Mouse (Mus musculus) midbrain, embryonic 12.5 days (tissue): ENCODE data around the gene Fam189a1. TPM values are rescaled to one million over a fixed set of nuclear protein-coding genes. Genes with fewer than 3 reads are reported as not detected.

Experiments used
- ATAC-seq: fragments of 200-750 bp; cut with Nextera tagmentation; 2 replicates; pipeline ENCODE4 v1.8.0; 2017; ENCODE audit warnings: low read depth, moderate TSS enrichment, moderate library complexity; ENCODE audit not compliant: low FRiP score
- H3K27ac ChIP-seq: fragments of 300-500 bp; sonication (generic); replicated peaks from 2 replicates; pipeline ENCODE4 v1.5.1; 2016; ENCODE audit warnings: mild to moderate bottlenecking
- H3K27me3 ChIP-seq: fragments of 300-500 bp; sonication (generic); 2 replicates; pipeline ENCODE4 v1.6.1; 2016; ENCODE audit warnings: mild to moderate bottlenecking
- H3K36me3 ChIP-seq: fragments of 300-500 bp; sonication (generic); 2 replicates; pipeline ENCODE4 v1.6.1; 2016
- H3K4me1 ChIP-seq: fragments of 300-500 bp; sonication (generic); 2 replicates; pipeline ENCODE4 v1.6.1; 2016
- H3K4me2 ChIP-seq: fragments of 300-500 bp; sonication (generic); replicated peaks from 2 replicates; pipeline ENCODE4 v1.6.1; 2016; ENCODE audit warnings: mild to moderate bottlenecking, moderate library complexity
- H3K4me3 ChIP-seq: fragments of 300-500 bp; sonication (generic); 2 replicates; pipeline ENCODE4 v1.5.1; 2016; ENCODE audit warnings: mild to moderate bottlenecking
- H3K9ac ChIP-seq: fragments of 300-500 bp; sonication (generic); replicated peaks from 2 replicates; pipeline ENCODE4 v1.6.1; 2016; ENCODE audit warnings: mild to moderate bottlenecking, moderate library complexity
- H3K9me3 ChIP-seq: fragments of 300-500 bp; sonication (generic); 2 replicates; pipeline ENCODE4 v1.6.1; 2016; ENCODE audit warnings: mild to moderate bottlenecking
- WGBS: fragments of 180-500 bp; shearing (Covaris S2); methylation state at CpG from one replicate; pipeline ENCODE4 v1.1.7; 2016; 5-methylcytosine and 5-hydroxymethylcytosine counted together
- polyA plus RNA-seq: library from polyadenylated mRNA; unstranded; fragments of >200 nt; fragmentation: Nextera tagmentation; extraction: Ambion mirVana; gene quantifications from 2 replicates; pipeline ENCODE4 v1.2.1, GENCODE M21; 2016

Gene Fam189a1
- polyA plus RNA-seq, 1 experiment from 2014 or later, result 4.4 TPM

GRCm38 (mm10) chr7:64891139-64891538 is 265.2 kb downstream of the Fam189a1 start:
- no peaks in the 10 kb centered on the region for H3K36me3 ChIP-seq
- ATAC-seq, result no peak
- H3K4me1 ChIP-seq, result peaks cover 6% of the 10 kb centered on the region; the same call in 1 of the 2 replicates
- no peaks in the 10 kb centered on the region for H3K9me3 ChIP-seq
- H3K4me3 ChIP-seq, result no peak overlapping the region
- no peak overlapping the region for H3K9ac ChIP-seq
- no peak overlapping the region for H3K4me2 ChIP-seq
- no peaks in the 10 kb centered on the region; the same call in 1 of the 2 replicates for H3K27me3 ChIP-seq
- H3K27ac ChIP-seq, result no peak overlapping the region
- WGBS, result 84% methylated on average over 3 of the region's 3 CpGs

- no peaks in the 10 kb centered on the region for H3K4me1 ChIP-seq
- H3K4me2 ChIP-seq, result no peak overlapping the region
- H3K9me3 ChIP-seq, result no peaks in the 10 kb centered on the region
- H3K27ac ChIP-seq, result no peak overlapping the region
- no peak overlapping the region for H3K4me3 ChIP-seq
- ATAC-seq, result no peak
- no peaks in the 10 kb centered on the region for H3K36me3 ChIP-seq
- no peak overlapping the region for H3K9ac ChIP-seq
- WGBS, result 91% methylated on average over 9 of the region's 9 CpGs
- H3K27me3 ChIP-seq, result no peaks in the 10 kb centered on the region; the same call in 1 of the 2 replicates
Measured at GRCm38 (mm10) chr7:64889919-64890318, 266.5 kb downstream of the Fam189a1 start.

GRCm38 (mm10) chr7:64884187-64884862 is 272.0 kb downstream of the Fam189a1 start:
- Histone ChIP-seq H3K36me3 (no peaks in the 10 kb centered on the region), H3K27ac (no peak overlapping the region), H3K9ac (no peak overlapping the region), H3K9me3 (no peaks in the 10 kb centered on the region), H3K4me2 (no peak overlapping the region), H3K27me3 (no peaks in the 10 kb centered on the region; the same call in 1 of the 2 replicates), H3K4me1 (no peaks in the 10 kb centered on the region), H3K4me3 (no peak overlapping the region)
- ATAC-seq, result no peak
- WGBS, result 78% methylated on average over 11 of the region's 11 CpGs

GRCm38 (mm10) chr7:64882243-64882642 is 274.1 kb downstream of the Fam189a1 start:
- 69% methylated on average over 6 of the region's 6 CpGs for WGBS
- no peaks in the 10 kb centered on the region for H3K9me3 ChIP-seq
- no peak for ATAC-seq
- H3K4me3 ChIP-seq, result no peak overlapping the region
- H3K27ac ChIP-seq, result no peak overlapping the region
- no peaks in the 10 kb centered on the region for H3K27me3 ChIP-seq
- H3K36me3 ChIP-seq, result no peaks in the 10 kb centered on the region
- no peak overlapping the region for H3K4me2 ChIP-seq
- H3K4me1 ChIP-seq, result no peaks in the 10 kb centered on the region
- no peak overlapping the region for H3K9ac ChIP-seq

- Histone ChIP-seq H3K27me3 (no peaks in the 10 kb centered on the region), H3K4me1 (no peaks in the 10 kb centered on the region), H3K9me3 (no peaks in the 10 kb centered on the region), H3K4me2 (no peak overlapping the region), H3K27ac (no peak overlapping the region), H3K36me3 (no peaks in the 10 kb centered on the region), H3K4me3 (no peak overlapping the region), H3K9ac (no peak overlapping the region)
- ATAC-seq, result no peak
- WGBS, result 84% methylated on average over 7 of the region's 7 CpGs
Measured at GRCm38 (mm10) chr7:64881387-64881786, 275.0 kb downstream of the Fam189a1 start.

GRCm38 (mm10) chr7:64880415-64880814 is 276.0 kb downstream of the Fam189a1 start:
- 90% methylated on average over 5 of the region's 5 CpGs for WGBS
- no peak overlapping the region for H3K9ac ChIP-seq

GRCm38 (mm10) chr7:64874941-64875340 is 281.4 kb downstream of the Fam189a1 start:
- 89% methylated on average over 4 of the region's 4 CpGs for WGBS
- no peak for ATAC-seq
- H3K4me2 ChIP-seq, result no peak overlapping the region
- no peak overlapping the region for H3K9ac ChIP-seq
- no peak overlapping the region for H3K4me3 ChIP-seq
- H3K36me3 ChIP-seq, result 0 out of 2 replicates have a peak, but pooled peaks cover 8% of the 10 kb centered on the region
- no peak overlapping the region for H3K27ac ChIP-seq
- H3K27me3 ChIP-seq, result no peaks in the 10 kb centered on the region
- H3K4me1 ChIP-seq, result peaks cover 13% of the 10 kb centered on the region
- no peaks in the 10 kb centered on the region for H3K9me3 ChIP-seq

More at GRCm38 (mm10) chr7:64880415-64880814, 276.0 kb downstream of the Fam189a1 start:
- no peaks in the 10 kb centered on the region for H3K4me1 ChIP-seq
- no peaks in the 10 kb centered on the region for H3K9me3 ChIP-seq
- no peak overlapping the region for H3K4me3 ChIP-seq
- no peak overlapping the region for H3K27ac ChIP-seq
- no peaks in the 10 kb centered on the region for H3K36me3 ChIP-seq
- no peak overlapping the region for H3K4me2 ChIP-seq
- H3K27me3 ChIP-seq, result no peaks in the 10 kb centered on the region
- ATAC-seq, result no peak

- WGBS, result 41% methylated on average over 11 of the region's 11 CpGs
- Histone ChIP-seq H3K4me1 (peaks cover 26% of the 10 kb centered on the region), H3K9me3 (no peaks in the 10 kb centered on the region), H3K27me3 (no peaks in the 10 kb centered on the region), H3K27ac (peak overlapping the region; percentile 92), H3K4me2 (peak overlapping the region; percentile 90), H3K36me3 (0 out of 2 replicates have a peak, but pooled peaks cover 8% of the 10 kb centered on the region), H3K4me3 (peak overlapping the region; percentile 76), H3K9ac (no peak overlapping the region; the same call in 1 of the 2 replicates)
- ATAC-seq, result peak; percentile 25; the same call in 1 of the 2 replicates
Measured at GRCm38 (mm10) chr7:64873266-64873665, 283.1 kb downstream of the Fam189a1 start.

GRCm38 (mm10) chr7:64872743-64873241 is 283.6 kb downstream of the Fam189a1 start, which contains the start of gene Nsmce3:
Nsmce3 (minus strand) TSS chr7:64872997.
- H3K36me3 ChIP-seq, result 0 out of 2 replicates have a peak, but pooled peaks cover 8% of the 10 kb centered on the region
- WGBS, result under 1% methylated on average over 57 of the region's 57 CpGs
- H3K9ac ChIP-seq, result peak within 1 kb of the TSS; percentile 90
- peak within 1 kb of the TSS; percentile 92 for H3K27ac ChIP-seq
- no peaks in the 10 kb centered on the region for H3K27me3 ChIP-seq
- no peaks in the 10 kb centered on the region for H3K9me3 ChIP-seq
- peak within 1 kb of the TSS; percentile 90 for H3K4me2 ChIP-seq
- peaks cover 26% of the 10 kb centered on the region for H3K4me1 ChIP-seq
- peak; percentile 95 for ATAC-seq
- H3K4me3 ChIP-seq, result peak within 1 kb of the TSS; percentile 76

GRCm38 (mm10) chr7:64871987-64872742 is 284.2 kb downstream of the Fam189a1 start:
- 0 out of 2 replicates have a peak, but pooled peaks cover 8% of the 10 kb centered on the region for H3K36me3 ChIP-seq
- no peaks in the 10 kb centered on the region for H3K9me3 ChIP-seq
- H3K27me3 ChIP-seq, result no peaks in the 10 kb centered on the region
- H3K4me2 ChIP-seq, result peak overlapping the region; percentile 90
- 2% methylated on average over 33 of the region's 33 CpGs for WGBS
- H3K4me3 ChIP-seq, result peak overlapping the region; percentile 76
- peak overlapping the region; percentile 90 for H3K9ac ChIP-seq
- H3K27ac ChIP-seq, result peak overlapping the region; percentile 92
- peak; percentile 71 for ATAC-seq
- H3K4me1 ChIP-seq, result peaks cover 26% of the 10 kb centered on the region

GRCm38 (mm10) chr7:64869549-64870065 is 286.8 kb downstream of the Fam189a1 start:
- WGBS, result 91% methylated on average over 6 of the region's 6 CpGs
- Histone ChIP-seq H3K4me1 (peaks cover 26% of the 10 kb centered on the region), H3K4me2 (peak overlapping the region; percentile 90; the same call in 1 of the 2 replicates), H3K27me3 (no peaks in the 10 kb centered on the region), H3K9ac (no peak overlapping the region), H3K9me3 (no peaks in the 10 kb centered on the region), H3K27ac (no peak overlapping the region), H3K36me3 (0 out of 2 replicates have a peak, but pooled peaks cover 8% of the 10 kb centered on the region), H3K4me3 (no peak overlapping the region)
- no peak for ATAC-seq
